Mouse (Mus musculus) brain, embryonic 18.5 days (tissue): Measurements from ENCODE around the gene Lrrc32.

ENCODE experiments used
- DNase-seq: peaks from one replicate; pipeline ENCODE4 v3.0.0-alpha.2; 2012; ENCODE audit warnings: low read depth, low spot score

The Lrrc32 gene

DNA sequence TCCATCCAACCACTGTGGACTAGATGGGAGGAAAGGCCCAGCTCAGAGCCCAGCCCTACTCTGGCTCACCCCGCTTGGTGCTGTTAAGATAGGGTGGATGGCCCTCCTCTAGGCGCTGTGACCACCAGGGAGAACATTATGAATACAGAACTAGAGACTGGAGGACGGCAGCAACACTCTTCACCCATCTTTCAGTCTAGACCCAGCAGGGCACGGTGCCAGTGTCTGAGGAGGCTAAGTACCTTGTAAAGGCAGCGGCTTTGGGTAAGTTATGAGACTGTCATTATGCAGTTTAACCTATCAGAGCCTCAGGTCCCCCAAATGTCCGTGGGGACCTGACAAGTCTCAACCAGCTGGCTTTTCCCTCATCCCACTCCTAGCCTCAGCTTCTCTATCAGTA is at the start of gene Lrrc32:
Gene Lrrc32, plus strand, starts transcription at position 153 of the 400 bp plus-strand sequence.
- no peak for DNase-seq

- no peak for DNase-seq
These were observed 49.1 kb upstream of the Lrrc32 start, which contains the start of gene Gucy2d for GRCm38 (mm10) chr7:98439956-98440466. Gene Gucy2d (plus strand): TSS chr7:98440416.

DNA sequence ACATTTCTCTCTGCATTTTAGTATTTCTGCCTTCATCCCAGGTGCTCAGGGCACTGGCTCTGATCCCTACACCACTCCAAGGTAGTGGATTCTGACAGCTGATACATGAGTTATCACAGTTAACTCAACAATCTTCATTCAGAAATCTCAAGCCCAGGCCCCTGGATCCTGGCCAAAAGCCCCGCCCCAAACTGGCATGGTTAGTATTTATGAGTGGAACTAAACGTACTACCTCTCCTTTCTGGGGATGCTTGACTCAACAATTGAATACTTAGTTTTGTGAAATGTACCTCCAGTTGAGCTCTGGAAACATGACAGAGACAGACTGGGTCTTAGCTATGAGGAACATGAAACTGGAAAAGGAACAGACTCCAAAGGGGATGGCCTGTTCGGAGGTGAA is 42.2 kb upstream of the Lrrc32 start:
- no peak for DNase-seq

- peak; percentile 24 for DNase-seq
These were observed 41.3 kb upstream of the Lrrc32 start for GRCm38 (mm10) chr7:98447585-98448308.

DNA sequence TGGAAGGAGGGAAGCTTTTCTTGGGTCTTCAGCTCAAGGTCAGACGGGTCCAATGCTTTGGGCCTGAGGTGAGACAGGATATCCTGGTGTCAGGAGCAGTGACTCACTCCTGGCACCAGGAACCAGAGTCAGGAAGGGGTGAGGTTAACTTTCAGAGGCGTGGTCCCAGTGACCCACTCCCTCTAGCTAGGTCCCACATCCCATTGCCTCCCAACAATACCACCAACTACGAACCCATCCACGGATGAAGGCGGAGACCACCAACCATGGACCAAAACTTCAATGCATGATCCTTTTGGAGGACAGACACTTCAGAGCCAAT is 40.8 kb upstream of the Lrrc32 start:
- DNase-seq, result no peak

DNA sequence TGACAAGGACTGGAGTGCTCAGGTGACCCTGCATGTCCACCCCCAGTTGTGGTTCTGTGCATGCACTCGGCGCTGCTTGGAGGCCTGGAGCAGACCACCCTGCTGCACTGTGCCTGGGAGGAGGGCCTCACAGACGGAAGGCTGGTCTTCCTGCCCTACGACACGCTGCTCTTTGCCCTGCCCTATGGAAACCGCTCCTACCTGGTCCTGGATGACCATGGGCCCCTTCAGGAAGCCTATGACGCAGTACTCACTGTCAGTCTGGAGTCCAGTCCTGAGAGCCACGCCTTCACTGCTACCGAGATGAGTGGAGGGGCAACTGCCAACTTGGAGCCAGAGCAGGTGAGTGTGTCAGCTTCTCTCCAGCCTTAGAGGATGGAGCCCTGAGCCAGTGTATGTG is 39.4 kb upstream of the Lrrc32 start:
- DNase-seq, result no peak

- no peak for DNase-seq
These were observed 34.5 kb upstream of the Lrrc32 start for GRCm38 (mm10) chr7:98454397-98455120.

DNA sequence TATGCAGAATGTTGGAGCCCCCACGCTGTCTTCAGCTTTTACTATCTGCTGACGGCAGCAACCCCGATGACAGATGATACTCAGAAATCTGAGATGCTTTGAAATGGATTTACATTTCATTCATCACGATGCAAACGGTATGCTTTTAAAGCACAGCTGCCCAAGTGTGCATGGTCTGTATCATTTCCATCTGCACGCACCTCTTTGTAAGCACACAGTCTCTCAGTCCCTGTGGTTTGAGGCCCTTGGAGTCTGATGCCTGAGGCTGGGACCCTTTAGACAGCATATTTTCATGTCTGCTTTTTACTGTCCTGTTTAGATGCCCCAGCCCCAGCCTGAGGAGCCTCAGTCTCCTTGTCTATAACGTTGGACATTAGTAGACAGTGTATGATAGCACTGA is 28.8 kb upstream of the Lrrc32 start:
- DNase-seq, result no peak

DNA sequence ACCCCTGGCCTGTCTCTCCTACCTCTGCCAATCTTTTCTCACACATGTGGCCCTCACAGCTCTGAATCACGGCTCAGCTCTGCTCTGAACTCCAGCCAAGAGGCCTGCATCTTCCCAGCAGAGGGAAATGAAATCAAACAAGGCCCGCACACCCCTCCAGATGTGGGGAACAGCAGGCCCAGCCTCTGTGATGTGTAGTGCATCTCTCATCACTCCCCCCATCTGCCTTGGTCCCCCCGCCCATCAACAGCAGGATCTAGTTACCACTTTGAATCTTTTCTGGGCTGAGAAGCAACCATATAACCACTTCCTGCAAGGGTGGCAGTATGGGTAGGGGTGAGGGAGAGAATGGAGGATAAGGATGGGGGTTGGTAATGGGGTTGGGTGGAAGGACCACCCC is 20.0 kb upstream of the Lrrc32 start:
- DNase-seq, result no peak

GRCm38 (mm10) chr7:98472529-98472928 is 16.6 kb upstream of the Lrrc32 start:
- no peak for DNase-seq

- DNase-seq, result no peak
These were observed 14.5 kb upstream of the Lrrc32 start for GRCm38 (mm10) chr7:98474558-98474957.

DNA sequence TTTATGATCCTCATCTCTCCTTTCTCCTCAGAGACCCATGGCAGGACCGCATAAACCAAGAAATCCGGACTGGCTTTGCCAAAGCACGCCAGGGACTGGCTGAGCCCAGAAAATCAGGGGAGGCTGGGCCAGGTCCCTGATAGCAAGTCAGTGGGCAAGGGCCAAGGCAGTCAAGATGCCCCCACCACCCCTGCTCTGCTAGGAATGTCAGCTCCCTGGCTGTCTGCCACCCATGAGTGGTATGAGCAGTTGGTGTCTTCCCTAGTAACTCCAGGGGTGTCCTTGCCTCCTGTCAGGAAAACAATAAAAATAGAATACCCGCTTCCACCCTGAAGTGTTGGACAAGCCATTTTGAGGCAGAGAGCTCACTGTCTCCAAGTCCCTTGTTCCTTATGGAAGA is 11.9 kb upstream of the Lrrc32 start:
- DNase-seq, result no peak

DNA sequence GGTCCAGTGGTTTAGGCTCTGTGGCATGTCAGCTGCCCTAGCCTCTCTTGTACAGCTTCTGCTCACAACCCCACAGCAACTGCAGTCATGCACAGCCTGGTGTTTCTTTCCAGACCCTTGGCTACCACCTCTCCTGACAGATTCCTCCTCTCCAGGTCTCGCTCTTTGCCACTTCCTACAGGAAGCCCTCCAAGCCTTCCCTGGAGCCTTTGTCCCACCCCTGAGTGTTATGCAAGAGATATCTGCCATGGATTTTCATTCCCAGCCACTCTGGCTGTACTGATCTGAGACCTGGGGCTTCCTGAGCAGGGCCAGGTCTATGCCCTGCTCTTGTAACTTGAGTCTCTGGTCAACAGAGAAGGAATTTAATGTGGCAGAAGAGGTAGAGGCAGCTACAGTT is 8.6 kb upstream of the Lrrc32 start:
- no peak for DNase-seq

- DNase-seq, result no peak
These were observed 7.9 kb upstream of the Lrrc32 start for GRCm38 (mm10) chr7:98481066-98481734.

GRCm38 (mm10) chr7:98481861-98482260 is 7.2 kb upstream of the Lrrc32 start:
- no peak for DNase-seq

- DNase-seq, result no peak
These were observed 6.4 kb upstream of the Lrrc32 start for GRCm38 (mm10) chr7:98482551-98483267.

DNA sequence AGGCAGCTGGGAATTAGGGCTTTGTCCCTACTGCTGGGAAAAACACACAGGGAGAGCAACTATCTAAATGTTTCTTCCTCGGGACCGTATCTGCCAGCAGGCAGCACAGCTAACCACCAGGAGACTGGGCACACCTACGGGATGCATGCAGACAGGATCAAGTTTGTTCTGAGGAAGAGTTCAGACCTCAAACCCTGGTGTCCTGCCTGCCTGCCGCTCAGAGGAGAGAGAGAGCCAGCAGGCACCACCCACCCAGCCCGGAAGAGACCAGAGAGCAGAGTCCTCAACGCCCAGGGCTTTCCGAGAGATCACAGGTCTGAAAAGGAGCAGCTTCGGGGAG is 5.8 kb upstream of the Lrrc32 start:
- no peak for DNase-seq

DNA sequence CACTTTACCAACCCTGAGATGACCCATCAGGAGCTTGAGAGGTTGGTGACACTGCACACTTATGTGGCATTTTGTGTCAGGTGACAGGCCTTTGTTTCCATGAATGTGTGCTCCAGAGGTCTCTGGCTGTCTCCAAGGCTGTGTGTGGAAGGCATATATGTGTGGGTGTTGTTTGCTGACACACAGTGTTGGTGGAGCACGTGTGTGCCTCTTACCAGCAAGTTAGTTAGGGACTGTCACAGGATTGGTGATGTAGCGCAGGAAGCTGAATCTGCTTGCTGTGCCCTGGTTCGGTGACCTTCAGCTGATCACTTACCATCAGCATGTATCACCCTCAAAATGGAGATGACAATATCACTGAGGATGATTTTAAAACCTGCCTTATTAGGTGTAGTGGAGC is 4.2 kb upstream of the Lrrc32 start:
- no peak for DNase-seq

DNA sequence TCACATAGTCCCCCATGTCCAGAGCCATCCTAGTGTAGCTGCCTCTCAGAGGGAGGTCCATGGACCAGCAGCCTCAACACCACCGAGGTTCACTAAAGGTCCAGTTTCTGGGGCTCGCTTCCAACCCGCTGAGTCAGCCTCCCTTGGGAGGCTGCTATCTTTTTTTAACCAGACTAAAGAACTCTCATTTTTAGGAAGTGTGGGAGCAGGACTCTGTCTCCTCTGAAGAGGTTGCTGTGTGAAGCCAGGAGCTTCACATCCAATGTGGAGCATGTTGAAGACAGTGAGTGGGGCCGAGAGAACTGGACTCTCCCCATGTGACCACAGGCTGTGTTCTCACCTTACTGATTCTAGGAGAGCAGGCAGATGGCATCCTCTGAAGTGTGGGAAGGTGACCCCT is 3.6 kb upstream of the Lrrc32 start:
- no peak for DNase-seq

DNA sequence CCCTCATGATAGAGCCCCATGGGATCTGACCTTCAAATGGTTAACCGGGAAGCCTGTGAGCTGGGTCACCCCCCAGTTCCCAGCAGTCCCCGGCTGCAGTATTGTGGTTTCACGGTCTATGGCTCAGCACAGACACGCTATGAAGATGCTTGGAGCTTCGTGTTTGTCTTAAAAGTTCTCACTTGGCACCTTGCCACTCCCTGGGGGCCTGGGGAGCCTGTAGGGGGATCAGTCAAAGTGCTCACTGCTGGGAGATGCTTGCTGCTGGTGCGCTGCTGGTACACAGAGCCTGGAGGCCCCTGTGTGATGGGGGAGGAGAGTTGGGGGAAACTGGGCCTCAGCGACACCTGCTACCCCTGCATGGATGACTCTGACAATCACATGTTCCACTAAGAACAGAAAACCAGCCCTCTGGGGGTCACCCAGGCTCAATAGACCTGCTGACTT is 2.6 kb upstream of the Lrrc32 start:
- DNase-seq, result no peak

- DNase-seq, result no peak
These were observed 1.7 kb upstream of the Lrrc32 start for GRCm38 (mm10) chr7:98487202-98487980.
